Mouse (Mus musculus) cerebellum, postnatal 36 days (tissue): ENCODE measurements around the gene Rrbp1.

Source experiments
- DNase-seq, 2 experiments: peaks; one replicate each; pipeline ENCODE4 v3.0.0; 2021 to 2022; ENCODE audit warnings: mixed read lengths in 2 of 2

Rrbp1 gene

DNA sequence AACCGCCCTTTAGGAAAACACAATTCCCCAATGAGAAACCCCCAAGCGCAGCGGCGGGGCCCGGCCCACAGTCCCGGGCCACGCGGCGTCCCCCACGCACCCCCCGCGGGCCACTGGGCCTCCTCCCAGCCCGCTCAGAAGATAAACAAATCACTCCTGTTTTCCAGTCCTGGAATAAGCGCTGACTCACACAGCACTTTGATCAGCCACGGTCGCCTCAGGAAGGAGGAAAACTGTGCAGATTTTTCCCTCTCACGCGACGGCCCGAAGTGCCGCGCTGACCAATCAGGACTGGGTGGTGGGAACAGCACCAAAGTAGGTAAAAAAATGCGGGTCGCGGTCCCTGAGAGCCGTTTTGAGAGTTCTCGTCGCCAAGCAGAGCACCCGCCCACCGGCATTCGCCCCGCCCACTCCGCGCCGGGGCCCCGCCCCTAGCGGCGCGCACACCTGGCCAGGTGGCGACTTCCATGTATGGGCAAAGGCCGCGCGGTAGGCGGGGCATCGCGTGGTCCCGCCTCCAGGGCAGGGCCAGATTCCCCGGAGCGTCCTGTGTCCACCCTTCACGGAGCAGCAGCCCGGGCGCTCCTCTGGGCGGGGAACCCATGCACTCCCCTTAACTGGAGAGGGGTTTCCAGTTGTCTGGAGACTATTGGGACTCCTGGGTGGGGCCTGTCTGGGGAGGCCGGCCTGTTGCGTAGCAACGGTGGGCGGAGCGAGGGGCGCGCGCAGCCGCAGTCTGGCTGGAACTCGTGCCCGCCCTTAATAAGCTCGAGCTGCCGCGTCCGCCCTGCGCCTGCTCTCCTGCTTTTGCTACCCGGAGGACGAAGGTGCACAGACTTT, 96.1 kb downstream of the Rrbp1 start, which contains the start of gene Dstn:
Dstn (plus strand) TSS at position 561 of the 840 bp plus-strand sequence.
- DNase-seq, result peak; percentile 94 to 95

DNA sequence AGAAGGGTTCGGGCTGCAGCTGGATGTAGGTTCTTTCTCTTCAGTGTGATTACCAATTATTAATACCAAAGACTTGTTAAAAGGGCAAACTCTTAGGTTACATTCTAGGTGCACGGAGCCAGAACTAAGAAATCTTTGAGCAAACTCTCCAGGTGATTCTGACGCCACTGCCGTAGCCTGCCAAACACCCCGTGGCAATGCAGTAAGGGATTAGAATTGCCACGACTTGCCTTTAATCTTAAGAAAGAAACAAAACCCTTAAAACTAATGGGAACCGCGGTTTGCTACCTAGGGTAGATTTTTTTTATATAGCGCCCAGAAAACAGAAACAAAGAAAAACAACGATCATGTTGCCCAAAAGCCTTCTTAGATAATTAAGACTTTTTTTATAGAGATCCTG, 96.8 kb downstream of the Rrbp1 start:
- DNase-seq, result no peak

DNA sequence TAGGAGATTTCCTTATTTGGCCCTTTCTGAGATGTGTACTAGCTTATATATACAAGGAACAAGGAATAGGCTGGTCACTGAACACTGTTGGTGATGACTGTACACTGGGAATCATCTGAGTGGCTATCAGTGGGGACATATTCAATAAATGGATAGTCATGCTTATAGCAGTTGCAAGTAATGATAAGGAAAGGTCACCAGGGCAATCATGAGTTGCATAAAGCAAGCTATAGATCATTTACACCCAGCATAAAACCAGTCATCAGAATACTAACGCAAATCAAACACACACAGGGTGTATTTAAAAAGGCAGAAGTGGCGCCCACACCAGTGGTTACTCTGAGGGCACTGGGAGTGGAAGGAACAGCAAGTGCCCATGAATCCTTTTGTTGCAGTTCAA, 98.9 kb downstream of the Rrbp1 start:
- DNase-seq, result no peak

DNA sequence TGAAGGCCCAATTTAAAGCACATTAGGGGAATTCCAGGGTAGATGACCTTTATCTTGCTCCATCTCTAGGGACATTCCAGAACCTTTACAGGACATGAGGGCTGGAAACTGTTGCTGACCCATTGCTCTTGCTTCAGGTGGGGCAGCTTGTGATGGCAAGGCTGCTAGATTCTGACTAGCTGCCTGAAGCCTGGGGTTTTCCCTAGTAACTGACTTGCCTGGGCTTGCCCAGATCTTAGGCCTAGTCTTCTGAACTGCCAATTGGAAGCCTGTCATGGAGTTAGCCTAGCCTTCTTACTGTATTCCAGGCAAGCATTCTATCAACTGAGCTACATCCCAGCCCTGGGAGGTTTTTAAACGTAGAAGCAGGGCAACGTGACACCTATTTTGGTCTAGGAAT, 101.8 kb downstream of the Rrbp1 start:
- DNase-seq, result no peak

DNA sequence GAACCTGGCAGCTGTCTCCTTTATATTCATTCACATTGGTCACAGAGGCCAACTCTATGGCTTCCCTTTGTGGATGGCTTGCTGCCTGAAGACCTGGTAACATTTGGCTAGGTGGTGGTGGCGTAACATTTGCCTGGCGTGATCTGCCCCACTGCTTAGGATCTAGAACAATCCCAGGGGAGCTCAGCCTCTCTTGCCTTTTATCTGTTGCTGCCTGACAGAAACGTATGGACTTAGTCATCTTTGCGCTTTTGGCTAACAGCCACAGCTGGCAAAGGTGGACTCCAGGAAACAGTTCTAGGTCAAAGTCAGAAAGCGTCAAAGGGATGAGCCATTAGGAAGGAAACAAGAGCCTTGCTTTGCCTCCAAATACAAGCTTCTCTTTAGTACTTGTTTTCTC, 106.2 kb downstream of the Rrbp1 start:
- no peak for DNase-seq

DNA sequence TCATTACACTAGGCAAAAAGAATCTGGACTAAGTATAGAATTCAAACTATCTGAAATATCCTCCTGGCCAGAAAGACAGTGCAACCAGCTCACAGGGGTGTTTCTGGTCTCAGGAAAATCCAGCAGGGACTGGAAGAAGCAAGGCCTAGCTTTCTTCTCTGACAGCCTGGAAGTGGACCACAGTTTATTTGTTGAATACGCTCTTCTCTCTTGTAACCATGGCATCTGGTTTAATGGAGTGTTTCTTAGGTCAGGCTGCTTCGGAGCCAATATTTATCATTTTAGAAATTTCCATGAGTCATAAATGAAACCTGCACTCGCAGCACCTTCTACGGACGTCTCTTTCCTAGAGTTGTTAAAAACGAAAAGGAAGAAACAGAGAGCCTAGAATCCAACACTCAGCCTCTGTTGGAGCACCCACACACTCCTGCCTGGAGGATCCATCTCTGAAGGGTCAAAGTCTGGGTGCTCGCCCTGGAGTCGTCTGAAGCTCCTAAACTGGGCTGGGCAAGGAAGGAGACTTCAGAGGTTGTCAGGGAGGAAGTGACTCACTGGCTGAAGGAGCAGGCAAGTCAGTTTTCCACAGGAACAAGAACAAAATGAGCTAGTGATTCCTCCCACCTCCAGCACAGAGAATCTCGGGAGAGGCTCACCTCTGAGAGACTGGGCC, 107.6 kb downstream of the Rrbp1 start:
- no peak for DNase-seq

DNA sequence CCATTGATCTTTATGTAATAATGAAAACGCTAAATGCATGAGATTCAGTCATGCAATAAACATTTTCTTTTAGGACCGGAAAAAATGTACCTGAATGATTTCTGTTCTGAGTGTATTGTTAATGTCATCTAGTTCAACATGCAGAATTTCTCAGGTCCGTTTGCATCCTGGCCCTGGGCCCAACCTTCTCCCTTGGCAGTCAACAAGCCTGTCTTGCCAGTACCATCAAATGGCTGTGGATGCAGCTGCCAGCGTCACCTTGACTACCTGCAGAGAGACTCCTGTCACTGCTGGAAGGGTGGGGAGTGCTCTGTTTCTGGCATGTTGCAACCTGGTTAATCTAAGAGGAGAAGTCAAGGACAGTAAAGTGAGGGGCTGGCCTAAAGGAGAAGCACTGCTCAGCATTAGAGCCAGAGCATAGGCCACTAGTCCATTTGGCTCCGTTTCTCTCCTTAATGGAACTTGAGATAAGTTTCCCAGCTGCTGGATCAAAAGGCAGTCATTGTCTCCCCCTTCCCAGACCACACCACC, 110.2 kb downstream of the Rrbp1 start:
- DNase-seq, result peak; percentile 25 to 30

GRCm38 (mm10) chr2:143899470-143900220, 111.4 kb downstream of the Rrbp1 start:
- DNase-seq, result no peak
